Mouse (Mus musculus) C2C12 (cell line): ENCODE data around the gene Fndc1.

ENCODE experiments used
- CEBPB ChIP-seq: IDR thresholded peaks from one replicate; pipeline ENCODE4 v1.6.1; 2011; ENCODE audit warnings: low read depth, mild to moderate bottlenecking, control low read depth, moderate library complexity
- CTCF ChIP-seq: IDR thresholded peaks from one replicate; pipeline ENCODE4 v1.5.1; 2011; ENCODE audit not compliant: control insufficient read depth, insufficient read depth, insufficient read length
- MAX ChIP-seq: IDR thresholded peaks from one replicate; pipeline ENCODE4 v1.6.1; 2011; ENCODE audit warnings: mild to moderate bottlenecking, control low read depth
- MYOG ChIP-seq: IDR thresholded peaks from one replicate; pipeline ENCODE4 v1.6.1; 2011; ENCODE audit not compliant: control insufficient read depth, insufficient read length; ENCODE audit errors: extremely low read depth

GRCm38 (mm10) chr17:7799894-7800293, 27.2 kb downstream of the Fndc1 start:
- TF ChIP-seq CTCF = no peak
- TF ChIP-seq MYOG = no peak
- TF ChIP-seq MAX = no peak
- TF ChIP-seq CEBPB = no peak
